Mouse (Mus musculus) forebrain, embryonic 12.5 days (tissue): ENCODE data around the gene Gm20388. TPM values are rescaled to one million over a fixed set of nuclear protein-coding genes. Genes with fewer than 3 reads are reported as not detected.

Source experiments
- ATAC-seq: fragments of 200-750 bp; cut with Nextera tagmentation; 2 replicates; pipeline ENCODE4 v1.8.0; 2017; ENCODE audit warnings: moderate TSS enrichment; ENCODE audit not compliant: low FRiP score
- H3K27ac ChIP-seq: fragments of 300-500 bp; sonication (generic); 2 replicates; pipeline ENCODE4 v1.5.1; 2016; ENCODE audit warnings: mild to moderate bottlenecking
- H3K27me3 ChIP-seq: fragments of 300-500 bp; sonication (generic); 2 replicates; pipeline ENCODE4 v1.6.1; 2016; ENCODE audit warnings: mild to moderate bottlenecking
- H3K36me3 ChIP-seq: fragments of 300-500 bp; sonication (generic); replicated peaks from 2 replicates; pipeline ENCODE4 v1.6.1; 2016; ENCODE audit warnings: mild to moderate bottlenecking
- H3K4me1 ChIP-seq: fragments of 300-500 bp; sonication (generic); 2 replicates; pipeline ENCODE4 v1.6.1; 2016
- H3K4me2 ChIP-seq: fragments of 300-500 bp; sonication (generic); 2 replicates; pipeline ENCODE4 v1.6.1; 2016; ENCODE audit warnings: mild to moderate bottlenecking, moderate library complexity
- H3K4me3 ChIP-seq: fragments of 300-500 bp; sonication (generic); replicated peaks from 2 replicates; pipeline ENCODE4 v1.5.1; 2016; ENCODE audit warnings: mild to moderate bottlenecking
- H3K9ac ChIP-seq: fragments of 300-500 bp; sonication (generic); 2 replicates; pipeline ENCODE4 v1.6.1; 2016; ENCODE audit warnings: mild to moderate bottlenecking
- H3K9me3 ChIP-seq: fragments of 300-500 bp; sonication (generic); 2 replicates; pipeline ENCODE4 v1.6.1; 2016
- WGBS: fragments of 180-500 bp; shearing (Covaris S2); methylation state at CpG from one replicate; pipeline ENCODE4 v1.1.7; 2016; 5-methylcytosine and 5-hydroxymethylcytosine counted together
- polyA plus RNA-seq: library from polyadenylated mRNA; unstranded; fragments of >200 nt; fragmentation: Nextera tagmentation; extraction: Ambion mirVana; gene quantifications from 2 replicates; pipeline ENCODE4 v1.2.1, GENCODE M21; 2016

The Gm20388 gene
- polyA plus RNA-seq, 1 experiment from 2014 or later, result not detected

DNA sequence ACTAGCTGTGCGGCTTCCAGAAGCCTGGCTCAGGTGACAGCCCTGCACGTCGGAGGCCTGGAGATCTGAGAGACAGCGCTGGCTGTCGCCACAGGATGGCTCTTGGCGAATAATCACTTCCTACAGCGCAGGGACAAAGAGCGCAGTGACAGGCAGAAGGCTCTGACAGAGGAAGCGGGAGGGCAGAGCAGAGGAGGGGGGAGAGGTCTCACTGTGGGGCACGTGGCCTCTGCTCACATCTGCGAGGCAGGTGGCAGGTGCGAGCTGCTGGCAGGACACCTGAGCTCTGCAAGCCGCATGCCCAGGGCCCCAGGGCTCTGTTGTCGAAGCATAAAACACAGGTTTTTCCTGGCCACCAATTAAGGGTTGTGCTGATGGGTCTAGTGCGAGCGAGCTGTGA lies 396.5 kb downstream of the Gm20388 start:
- peak overlapping the region; percentile 19; the same call in 1 of the 2 replicates for H3K4me2 ChIP-seq
- H3K9ac ChIP-seq, result no peak overlapping the region
- no peak overlapping the region for H3K4me3 ChIP-seq
- H3K27ac ChIP-seq, result peak overlapping the region; percentile 87
- no peaks in the 10 kb centered on the region for H3K36me3 ChIP-seq
- peaks cover 86% of the 10 kb centered on the region for H3K4me1 ChIP-seq
- peaks cover 81% of the 10 kb centered on the region for H3K27me3 ChIP-seq
- ATAC-seq, result peak; percentile 45
- WGBS, result 3% methylated on average over 16 of the region's 16 CpGs
- no peaks in the 10 kb centered on the region for H3K9me3 ChIP-seq

- Histone ChIP-seq H3K4me3 (no peak overlapping the region), H3K4me1 (peaks cover 88% of the 10 kb centered on the region), H3K9ac (no peak overlapping the region), H3K27me3 (peaks cover 81% of the 10 kb centered on the region), H3K36me3 (no peaks in the 10 kb centered on the region), H3K9me3 (no peaks in the 10 kb centered on the region), H3K4me2 (peak overlapping the region; percentile 19; the same call in 1 of the 2 replicates), H3K27ac (peak overlapping the region; percentile 87)
- ATAC-seq, result no peak; the same call in 1 of the 2 replicates
- WGBS, result 44% methylated on average over 11 of the region's 11 CpGs
Observed at GRCm38 (mm10) chr8:120307528-120307927, 396.9 kb downstream of the Gm20388 start.

GRCm38 (mm10) chr8:120308131-120308530 lies 397.5 kb downstream of the Gm20388 start:
- H3K9me3 ChIP-seq, result no peaks in the 10 kb centered on the region
- ATAC-seq, result no peak
- H3K36me3 ChIP-seq, result no peaks in the 10 kb centered on the region
- 31% methylated on average over 8 of the region's 8 CpGs for WGBS
- peaks cover 81% of the 10 kb centered on the region for H3K27me3 ChIP-seq
- H3K27ac ChIP-seq, result peak overlapping the region; percentile 87
- H3K4me2 ChIP-seq, result no peak overlapping the region
- H3K9ac ChIP-seq, result no peak overlapping the region
- H3K4me3 ChIP-seq, result no peak overlapping the region
- peaks cover 82% of the 10 kb centered on the region for H3K4me1 ChIP-seq

DNA sequence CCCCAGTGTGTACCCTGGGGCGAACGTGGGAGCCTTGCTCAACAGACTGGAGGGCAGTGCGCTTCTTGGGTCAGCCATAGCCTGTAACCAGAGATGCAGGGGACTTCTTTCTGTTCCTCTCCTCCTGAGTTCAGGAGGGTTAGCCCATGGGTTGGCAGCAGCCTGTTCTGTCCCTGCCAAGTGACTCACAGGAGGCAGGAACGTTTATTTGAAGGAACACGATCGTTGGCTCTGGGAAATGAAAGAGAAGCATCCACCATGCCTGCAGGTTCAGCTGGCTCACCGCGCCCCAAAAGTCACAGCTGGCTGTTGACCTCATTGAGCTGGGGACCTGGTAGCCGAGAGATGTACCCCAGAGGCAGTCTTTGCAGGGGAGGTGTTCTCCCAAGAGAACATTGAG lies 397.9 kb downstream of the Gm20388 start:
- H3K9me3 ChIP-seq, result no peaks in the 10 kb centered on the region
- H3K4me3 ChIP-seq, result no peak overlapping the region
- WGBS, result 47% methylated on average over 9 of the region's 9 CpGs
- peak overlapping the region; percentile 87 for H3K27ac ChIP-seq
- peaks cover 79% of the 10 kb centered on the region for H3K27me3 ChIP-seq
- no peak overlapping the region for H3K9ac ChIP-seq
- no peak for ATAC-seq
- no peaks in the 10 kb centered on the region for H3K36me3 ChIP-seq
- no peak overlapping the region for H3K4me2 ChIP-seq
- H3K4me1 ChIP-seq, result peaks cover 82% of the 10 kb centered on the region

GRCm38 (mm10) chr8:120309326-120309725 lies 398.7 kb downstream of the Gm20388 start:
- Histone ChIP-seq H3K9me3 (no peaks in the 10 kb centered on the region), H3K4me2 (no peak overlapping the region), H3K36me3 (no peaks in the 10 kb centered on the region), H3K4me3 (no peak overlapping the region), H3K27me3 (peaks cover 75% of the 10 kb centered on the region), H3K27ac (peak overlapping the region; percentile 87), H3K9ac (no peak overlapping the region), H3K4me1 (peaks cover 79% of the 10 kb centered on the region)
- WGBS, result 31% methylated on average over 18 of the region's 18 CpGs
- peak; percentile 49 for ATAC-seq

DNA sequence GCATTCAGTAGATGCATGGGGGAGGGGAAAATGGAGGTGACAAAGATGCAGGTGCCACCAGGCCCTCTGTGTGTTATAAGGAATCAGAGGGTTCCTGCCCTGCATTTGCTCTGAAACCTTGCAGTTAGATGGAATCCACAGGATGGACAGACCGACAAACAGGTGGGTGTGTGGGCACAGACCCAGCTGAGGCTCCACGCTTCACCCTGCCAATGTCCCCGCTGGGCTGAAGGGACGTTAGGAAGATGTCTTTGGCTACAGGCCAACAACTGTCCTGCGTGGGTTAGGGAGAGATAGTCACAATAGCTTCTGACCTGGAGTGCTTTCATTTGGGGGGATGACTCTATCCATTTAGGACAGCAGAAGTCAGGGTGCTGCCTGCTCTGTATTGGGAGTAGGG lies 399.4 kb downstream of the Gm20388 start:
- Histone ChIP-seq H3K9me3 (no peaks in the 10 kb centered on the region), H3K9ac (no peak overlapping the region), H3K36me3 (no peaks in the 10 kb centered on the region), H3K4me3 (no peak overlapping the region), H3K4me1 (peaks cover 74% of the 10 kb centered on the region), H3K27ac (peak overlapping the region; percentile 87), H3K4me2 (no peak overlapping the region), H3K27me3 (peaks cover 81% of the 10 kb centered on the region)
- 71% methylated on average over 5 of the region's 5 CpGs for WGBS
- no peak for ATAC-seq

DNA sequence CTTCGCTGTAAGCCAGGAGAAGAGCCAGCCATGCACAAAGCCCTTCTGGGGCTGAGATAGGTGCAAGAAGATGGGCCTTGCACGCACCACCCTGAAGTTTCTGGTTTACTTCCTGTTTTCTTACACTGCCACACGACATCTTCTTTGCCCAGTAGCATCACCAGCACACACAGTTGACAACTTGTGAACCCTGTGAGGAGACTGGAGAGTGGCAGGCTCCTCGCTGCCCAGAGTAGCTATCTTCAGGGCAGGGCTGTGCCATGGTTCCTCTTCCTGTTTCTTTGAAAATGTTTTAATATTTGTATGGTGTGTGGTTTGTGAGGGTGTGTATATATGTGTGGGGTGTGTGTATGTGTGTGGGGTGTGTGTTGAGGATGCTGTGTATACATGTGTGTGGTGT lies 401.8 kb downstream of the Gm20388 start:
- no peaks in the 10 kb centered on the region for H3K9me3 ChIP-seq
- no peak overlapping the region for H3K4me2 ChIP-seq
- WGBS, result 87% methylated on average over 4 of the region's 4 CpGs
- no peak overlapping the region for H3K27ac ChIP-seq
- H3K36me3 ChIP-seq, result no peaks in the 10 kb centered on the region
- peaks cover 80% of the 10 kb centered on the region for H3K27me3 ChIP-seq
- H3K9ac ChIP-seq, result peak overlapping the region; percentile 29; the same call in 1 of the 2 replicates
- H3K4me3 ChIP-seq, result no peak overlapping the region
- peaks cover 63% of the 10 kb centered on the region for H3K4me1 ChIP-seq
- ATAC-seq, result no peak

DNA sequence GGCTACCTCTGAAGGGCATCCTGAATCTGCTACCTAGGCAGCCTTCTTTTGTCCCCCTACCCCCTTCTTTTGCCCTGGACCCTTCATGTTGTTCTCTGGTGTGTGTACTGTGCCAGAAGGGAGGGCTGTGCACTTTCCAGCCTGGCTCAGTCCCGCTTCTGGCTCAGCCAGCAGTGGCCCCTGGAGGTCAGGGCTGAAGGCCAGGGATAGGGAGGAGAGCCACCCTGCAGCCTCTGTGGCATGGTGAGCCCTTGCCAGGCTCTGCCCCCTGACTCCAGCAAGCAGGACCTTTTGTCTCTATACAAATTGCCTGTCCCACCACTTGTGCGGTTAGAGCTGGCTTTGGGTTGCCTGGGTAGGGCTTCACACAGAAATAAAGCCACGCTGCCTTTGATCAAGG lies 403.0 kb downstream of the Gm20388 start:
- ATAC-seq, result no peak
- Histone ChIP-seq H3K36me3 (no peaks in the 10 kb centered on the region), H3K4me3 (no peak overlapping the region), H3K27me3 (peaks cover 75% of the 10 kb centered on the region), H3K9ac (no peak overlapping the region), H3K4me1 (peaks cover 63% of the 10 kb centered on the region), H3K27ac (no peak overlapping the region), H3K9me3 (no peaks in the 10 kb centered on the region), H3K4me2 (no peak overlapping the region)
- 67% methylated on average over 3 of the region's 3 CpGs for WGBS

GRCm38 (mm10) chr8:120314932-120315331 lies 404.3 kb downstream of the Gm20388 start:
- H3K4me3 ChIP-seq, result no peak overlapping the region
- H3K9ac ChIP-seq, result no peak overlapping the region
- no peaks in the 10 kb centered on the region for H3K9me3 ChIP-seq
- no peak for ATAC-seq
- peaks cover 64% of the 10 kb centered on the region for H3K27me3 ChIP-seq
- H3K4me2 ChIP-seq, result no peak overlapping the region
- WGBS, result 75% methylated on average over 5 of the region's 5 CpGs
- peaks cover 57% of the 10 kb centered on the region for H3K4me1 ChIP-seq
- H3K36me3 ChIP-seq, result no peaks in the 10 kb centered on the region
- no peak overlapping the region for H3K27ac ChIP-seq

DNA sequence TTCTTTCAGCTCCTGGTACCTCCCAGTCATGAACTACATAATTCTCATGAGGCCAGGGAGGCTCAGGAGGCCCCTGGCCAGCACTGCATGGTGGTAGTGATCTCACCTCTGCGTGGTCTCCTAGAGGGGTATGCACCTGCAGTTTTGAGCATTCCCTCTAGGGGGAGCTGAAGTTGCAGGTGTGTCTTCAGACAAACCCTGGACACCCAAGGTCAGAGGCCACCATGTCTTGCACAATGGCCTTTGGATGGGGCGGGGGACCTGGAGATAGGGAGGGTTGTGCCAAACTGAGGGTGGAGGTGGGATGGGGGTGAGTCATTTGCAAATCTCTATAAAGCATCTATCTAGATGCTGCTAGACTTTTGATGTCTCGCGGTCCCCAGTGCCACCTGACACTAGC lies 405.0 kb downstream of the Gm20388 start:
- H3K9ac ChIP-seq, result no peak overlapping the region
- H3K27ac ChIP-seq, result no peak overlapping the region
- no peak for ATAC-seq
- no peak overlapping the region for H3K4me3 ChIP-seq
- H3K4me1 ChIP-seq, result peaks cover 50% of the 10 kb centered on the region
- peaks cover 57% of the 10 kb centered on the region for H3K27me3 ChIP-seq
- H3K9me3 ChIP-seq, result no peaks in the 10 kb centered on the region
- H3K36me3 ChIP-seq, result no peaks in the 10 kb centered on the region
- WGBS, result 86% methylated on average over 4 of the region's 4 CpGs
- H3K4me2 ChIP-seq, result no peak overlapping the region

DNA sequence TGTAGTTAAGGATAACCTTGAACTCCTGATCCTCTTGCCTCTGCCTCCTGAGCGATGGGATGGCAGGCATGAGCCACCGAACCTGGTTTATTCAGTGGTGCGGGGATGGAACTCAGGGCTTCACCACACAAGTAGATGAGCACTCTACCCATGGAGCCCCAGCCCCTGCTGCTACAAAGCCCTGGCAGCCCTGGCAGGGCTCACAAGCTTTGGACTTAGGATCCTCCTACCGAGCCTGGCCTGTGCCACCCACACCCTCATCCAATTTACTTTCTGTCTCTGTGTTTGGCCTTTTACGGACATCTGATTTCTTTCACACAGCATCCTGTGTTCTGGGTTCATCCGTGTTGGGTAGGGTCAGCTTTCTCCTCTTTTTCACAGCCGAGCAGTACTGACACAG lies 406.1 kb downstream of the Gm20388 start:
- Histone ChIP-seq H3K9ac (no peak overlapping the region), H3K9me3 (no peaks in the 10 kb centered on the region), H3K27ac (no peak overlapping the region), H3K4me2 (no peak overlapping the region), H3K36me3 (no peaks in the 10 kb centered on the region), H3K27me3 (peaks cover 46% of the 10 kb centered on the region), H3K4me3 (no peak overlapping the region), H3K4me1 (peaks cover 41% of the 10 kb centered on the region)
- 84% methylated on average over 7 of the region's 7 CpGs for WGBS
- no peak for ATAC-seq

- ATAC-seq, result no peak
- no peak overlapping the region for H3K4me3 ChIP-seq
- 91% methylated on average over 21 of the region's 21 CpGs for WGBS
- H3K9me3 ChIP-seq, result no peaks in the 10 kb centered on the region
- H3K27ac ChIP-seq, result peak overlapping the region; percentile 25; the same call in 1 of the 2 replicates
- H3K36me3 ChIP-seq, result no peaks in the 10 kb centered on the region
- peaks cover 40% of the 10 kb centered on the region for H3K27me3 ChIP-seq
- peaks cover 42% of the 10 kb centered on the region for H3K4me1 ChIP-seq
- no peak overlapping the region for H3K9ac ChIP-seq
- H3K4me2 ChIP-seq, result no peak overlapping the region
Observed at GRCm38 (mm10) chr8:120317118-120317824, 406.6 kb downstream of the Gm20388 start.

- no peak overlapping the region for H3K4me2 ChIP-seq
- 68% methylated on average over 12 of the region's 12 CpGs for WGBS
- no peak overlapping the region for H3K9ac ChIP-seq
- no peak for ATAC-seq
- peak overlapping the region; percentile 31; the same call in 1 of the 2 replicates for H3K27ac ChIP-seq
- peaks cover 32% of the 10 kb centered on the region; the same call in 1 of the 2 replicates for H3K27me3 ChIP-seq
- H3K4me3 ChIP-seq, result no peak overlapping the region
- H3K36me3 ChIP-seq, result no peaks in the 10 kb centered on the region
- H3K9me3 ChIP-seq, result no peaks in the 10 kb centered on the region
- peaks cover 48% of the 10 kb centered on the region for H3K4me1 ChIP-seq
Observed at GRCm38 (mm10) chr8:120318476-120318991, 407.9 kb downstream of the Gm20388 start.
